Mouse (Mus musculus): ENCODE results near the gene Uhmk1. TPM values are rescaled to one million over a fixed set of nuclear protein-coding genes. Genes with fewer than 3 reads are reported as not detected.

Uhmk1 gene
- total and polyA plus RNA-seq, 3 experiments: 19.5 to 43.9 (median 28.9) TPM

DNA sequence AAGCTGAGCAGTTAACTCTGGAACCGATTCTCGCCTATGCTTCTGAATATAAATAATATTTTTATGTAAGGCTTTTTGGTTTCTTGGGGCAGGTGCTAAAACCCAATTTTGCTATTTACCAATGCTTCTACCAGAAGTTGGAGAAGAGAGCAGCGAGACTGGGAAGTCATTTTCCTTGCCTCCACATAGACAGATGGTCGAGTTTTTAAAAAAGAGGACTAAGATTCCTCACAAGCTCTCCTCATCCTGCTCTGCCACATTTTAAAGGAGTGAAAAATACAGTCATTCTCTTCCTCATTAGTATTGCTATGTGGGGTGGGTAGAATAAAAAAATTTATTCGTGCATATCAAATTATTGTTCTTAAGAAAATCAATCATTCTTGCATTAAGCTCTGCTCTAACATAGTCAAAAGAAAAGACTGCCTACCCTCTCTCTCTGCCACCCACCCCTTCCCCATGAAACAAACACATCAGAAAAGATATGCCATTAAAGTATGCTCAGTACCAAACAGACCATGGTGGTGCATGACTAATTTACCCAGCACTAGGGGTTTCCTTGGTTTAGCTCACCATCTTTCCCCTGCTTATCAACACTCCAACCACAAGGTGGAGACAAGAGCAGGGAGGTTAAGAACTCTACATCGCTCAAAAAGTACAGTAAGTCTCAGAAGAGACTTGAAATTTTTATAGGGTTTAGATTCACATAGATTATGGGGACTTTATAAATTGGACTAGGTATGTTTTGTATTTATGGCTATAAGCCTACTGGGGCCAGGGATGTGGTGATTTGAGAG is 3.1 kb upstream of the Uhmk1 start:
- Histone ChIP-seq H3K79me2 (ENCODE audit: control insufficient read depth, insufficient read depth, low read length, poor library complexity) (peaks cover 13% of the 10 kb centered on the region), H3K9me3 (replicated peaks; ENCODE audit: insufficient read depth, low read length) (no peaks in the 10 kb centered on the region), H3K27ac (ENCODE audit: control insufficient read depth, low read depth, low read length) (no peak overlapping the region), H3K36me3 (ENCODE audit: control insufficient read depth in 1 of 2, insufficient read depth in 2 of 2, low read length in 2 of 2) (peaks cover 0 to 10% of the 10 kb centered on the region in 2 experiments; a peak in 2 of 4 replicates), H3K4me1 (ENCODE audit: control insufficient read depth in 1 of 2, insufficient read depth in 2 of 2, low read length in 2 of 2) (peaks cover 3 to 5% of the 10 kb centered on the region in 2 experiments), H3K4me3 (ENCODE audit: control insufficient read depth in 1 of 2, insufficient read depth in 1 of 2, low read depth in 2 of 2, low read length in 2 of 2) (no peak overlapping the region), H3K9ac (ENCODE audit: control insufficient read depth, low read depth, low read length, poor library complexity, severe bottlenecking) (no peak overlapping the region), H3K27me3 (ENCODE audit: control insufficient read depth in 1 of 2, insufficient read depth in 2 of 2, low read length in 2 of 2) (peaks cover 1 to 3% of the 10 kb centered on the region in 2 experiments; a peak in 2 of 4 replicates)
- TF ChIP-seq MAX (IDR thresholded peaks at IDR 0.05; ENCODE audit: low read length) (no peak), CTCF (IDR thresholded peaks at IDR 0.05 in 2 of 3, conservative IDR thresholded peaks at IDR 0.05 in 1 of 3; ENCODE audit: control insufficient read depth in 1 of 3, insufficient read depth in 1 of 3, low read depth in 2 of 3, low read length in 3 of 3, poor library complexity in 1 of 3, severe bottlenecking in 1 of 3) (peak; percentile 33 to 81 (median 50); a peak in 5 of 6 replicates), UBTF (IDR thresholded peaks at IDR 0.05; ENCODE audit: borderline replicate concordance, insufficient read depth, low read depth, low read length) (no peak), RAD21 (IDR thresholded peaks at IDR 0.05; ENCODE audit: low read depth, low read length) (peak; percentile 75), ZC3H11A (IDR thresholded peaks at IDR 0.05; ENCODE audit: low read depth, low read length) (peak; percentile 60), SMC3 (IDR thresholded peaks at IDR 0.05; ENCODE audit: low read depth, low read length) (peak; percentile 82)
- peak; percentile 75 for DNase-seq (ENCODE audit: low read depth, low spot score)

DNA sequence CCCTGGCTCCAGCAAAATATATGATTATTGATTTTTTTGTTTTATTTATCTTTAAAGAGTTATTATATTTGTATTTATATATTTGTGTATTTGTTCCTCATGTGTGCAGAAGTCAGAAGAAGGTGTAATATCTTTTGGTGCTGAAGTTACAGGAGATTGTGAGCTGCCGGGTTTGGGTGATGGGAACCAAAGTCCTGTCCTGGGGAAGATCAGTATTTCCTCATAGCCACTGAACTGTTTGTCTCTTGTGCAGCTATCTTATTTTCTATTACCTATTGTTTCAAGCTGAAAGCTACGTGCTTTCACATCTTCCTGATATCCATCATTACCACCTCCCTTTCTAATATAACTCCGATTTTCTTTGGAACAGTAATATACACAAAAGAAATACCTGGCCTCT is 393 bp upstream of the Uhmk1 start:
- H3K27ac ChIP-seq (ENCODE audit: control insufficient read depth, low read depth, low read length): no peak overlapping the region
- H3K4me1 ChIP-seq (ENCODE audit: control insufficient read depth in 1 of 2, insufficient read depth in 2 of 2, low read length in 2 of 2): peaks cover 4 to 7% of the 10 kb centered on the region in 2 experiments
- DNase-seq (ENCODE audit: low read depth, low spot score): no peak
- peaks cover 0 to under 1% of the 10 kb centered on the region in 2 experiments; a peak in 1 of 4 replicates for H3K27me3 ChIP-seq (ENCODE audit: control insufficient read depth in 1 of 2, insufficient read depth in 2 of 2, low read length in 2 of 2)
- peak overlapping the region; percentile 6 to 100 for H3K4me3 ChIP-seq (ENCODE audit: control insufficient read depth in 1 of 2, insufficient read depth in 1 of 2, low read depth in 2 of 2, low read length in 2 of 2)
- H3K79me2 ChIP-seq (ENCODE audit: control insufficient read depth, insufficient read depth, low read length, poor library complexity): peaks cover 22% of the 10 kb centered on the region
- no peak for TF ChIP-seq MAZ (IDR thresholded peaks at IDR 0.05; ENCODE audit: low read depth, low read length)
- H3K9me3 ChIP-seq (replicated peaks; ENCODE audit: insufficient read depth, low read length): no peaks in the 10 kb centered on the region
- H3K9ac ChIP-seq (ENCODE audit: control insufficient read depth, low read depth, low read length, poor library complexity, severe bottlenecking): peak overlapping the region; percentile 7; the same call in 1 of the 2 replicates
- H3K36me3 ChIP-seq (ENCODE audit: control insufficient read depth in 1 of 2, insufficient read depth in 2 of 2, low read length in 2 of 2): peaks cover under 1 to 12% of the 10 kb centered on the region in 2 experiments; a peak in 3 of 4 replicates

DNA sequence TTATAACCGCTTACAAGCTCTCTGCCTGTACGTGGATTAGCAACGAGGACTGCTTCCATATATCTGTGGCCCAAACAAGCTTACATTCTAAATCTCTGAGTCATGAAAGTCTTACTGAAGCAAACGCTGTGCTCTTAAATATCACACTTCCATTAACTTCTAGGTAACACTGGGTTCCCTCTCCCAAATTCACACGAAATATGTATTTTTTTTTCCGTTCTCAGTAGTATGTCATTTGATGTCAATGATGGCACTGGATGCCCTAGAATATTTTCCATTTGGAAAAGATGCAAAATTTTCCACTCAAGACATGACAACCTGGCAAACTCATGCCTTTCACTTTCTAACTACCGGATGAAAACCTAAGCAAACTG is 827 bp downstream of the Uhmk1 start:
- Histone ChIP-seq H3K9ac (ENCODE audit: control insufficient read depth, low read depth, low read length, poor library complexity, severe bottlenecking) (peak overlapping the region; percentile 95), H3K79me2 (ENCODE audit: control insufficient read depth, insufficient read depth, low read length, poor library complexity) (peaks cover 22% of the 10 kb centered on the region), H3K27me3 (ENCODE audit: control insufficient read depth in 1 of 2, insufficient read depth in 2 of 2, low read length in 2 of 2) (no peaks in the 10 kb centered on the region), H3K4me3 (ENCODE audit: control insufficient read depth in 1 of 2, insufficient read depth in 1 of 2, low read depth in 2 of 2, low read length in 2 of 2) (peak overlapping the region; percentile 99 to 100), H3K4me1 (ENCODE audit: control insufficient read depth in 1 of 2, insufficient read depth in 2 of 2, low read length in 2 of 2) (peaks cover 4 to 7% of the 10 kb centered on the region in 2 experiments), H3K9me3 (replicated peaks; ENCODE audit: insufficient read depth, low read length) (no peaks in the 10 kb centered on the region), H3K36me3 (ENCODE audit: control insufficient read depth in 1 of 2, insufficient read depth in 2 of 2, low read length in 2 of 2) (peaks cover 9 to 12% of the 10 kb centered on the region in 2 experiments), H3K27ac (ENCODE audit: control insufficient read depth, low read depth, low read length) (peak overlapping the region; percentile 50)
- 0 out of 4 replicates have a peak, but pooled peaks of 1 of the 2 experiments have one; percentile 16 for TF ChIP-seq EP300 (IDR thresholded peaks at IDR 0.05; ENCODE audit: low read depth in 1 of 2, low read length in 2 of 2)
- no peak for TF ChIP-seq USF1 (IDR thresholded peaks at IDR 0.05; ENCODE audit: low read depth, low read length)
- TF ChIP-seq TCF12 (IDR thresholded peaks at IDR 0.05; ENCODE audit: low read depth, low read length): no peak
- TF ChIP-seq SIN3A (IDR thresholded peaks at IDR 0.05; ENCODE audit: low read length): 0 out of 2 replicates have a peak, but pooled peaks have one; percentile 3
- 0 out of 2 replicates have a peak, but pooled peaks have one; percentile 10 for TF ChIP-seq CHD1 (IDR thresholded peaks at IDR 0.05; ENCODE audit: low read depth, low read length)
- DNase-seq (ENCODE audit: low read depth, low spot score): peak; percentile 65
